Mouse (Mus musculus): Measurements from ENCODE around the gene Methig1. TPM values are rescaled to one million over a fixed set of nuclear protein-coding genes. Genes with fewer than 3 reads are reported as not detected.

Methig1 gene
- polyA plus RNA-seq, 1 experiment from 2014 or later, result 0.15 TPM

GRCm38 (mm10) chr15:100424396-100425122, 71.6 kb downstream of the Methig1 start, which contains the start of gene Slc11a2:
TSS of gene Slc11a2 (minus strand) at chr15:100425072.
- no peaks in the 10 kb centered on the region for H3K9me3 ChIP-seq (replicated peaks; ENCODE audit: control insufficient read depth, low read length)
- H3K27me3 ChIP-seq (ENCODE audit: control insufficient read depth, insufficient read depth, low read length), result no peaks in the 10 kb centered on the region; the same call in 1 of the 2 replicates
- H3K4me1 ChIP-seq (ENCODE audit: control insufficient read depth, insufficient read depth, low read length), result peaks cover 3% of the 10 kb centered on the region; the same call in 1 of the 2 replicates
- H3K4me2 ChIP-seq (ENCODE audit: low read depth, low read length), result peak within 1 kb of the TSS; percentile 90
- H3K36me3 ChIP-seq (replicated peaks; ENCODE audit: control insufficient read depth, insufficient read depth, low read depth, low read length), result no peaks in the 10 kb centered on the region
- ATAC-seq (replicated peaks; ENCODE audit: insufficient number of reproducible peaks, low FRiP score, low TSS enrichment, low read depth), result no peak
- no peak within 1 kb of the TSS for H3K27ac ChIP-seq (replicated peaks; ENCODE audit: low read depth, low read length)
- H3K4me3 ChIP-seq (ENCODE audit: low read depth, low read length), result peak within 1 kb of the TSS; percentile 17
- H3K9ac ChIP-seq (replicated peaks; ENCODE audit: low read length), result peak within 1 kb of the TSS; percentile 8
- WGBS, result 24% methylated on average over 17 of the region's 17 CpGs
- peak; percentile 36 for DNase-seq (ENCODE audit: low spot score)

- WGBS, result 82% methylated on average over 13 of the region's 13 CpGs
- no peak for DNase-seq (ENCODE audit: low spot score)
- ATAC-seq (replicated peaks; ENCODE audit: insufficient number of reproducible peaks, low FRiP score, low TSS enrichment, low read depth), result no peak
- Histone ChIP-seq H3K9me3 (replicated peaks; ENCODE audit: control insufficient read depth, low read length) (no peaks in the 10 kb centered on the region), H3K4me3 (ENCODE audit: low read depth, low read length) (no peak overlapping the region), H3K27ac (replicated peaks; ENCODE audit: low read depth, low read length) (no peak overlapping the region), H3K27me3 (ENCODE audit: control insufficient read depth, insufficient read depth, low read length) (no peaks in the 10 kb centered on the region; the same call in 1 of the 2 replicates), H3K36me3 (replicated peaks; ENCODE audit: control insufficient read depth, insufficient read depth, low read depth, low read length) (no peaks in the 10 kb centered on the region), H3K4me1 (ENCODE audit: control insufficient read depth, insufficient read depth, low read length) (no peaks in the 10 kb centered on the region), H3K9ac (replicated peaks; ENCODE audit: low read length) (no peak overlapping the region), H3K4me2 (ENCODE audit: low read depth, low read length) (no peak overlapping the region)
These were observed 75.5 kb downstream of the Methig1 start for GRCm38 (mm10) chr15:100428296-100428905.

- Histone ChIP-seq H3K27me3 (ENCODE audit: control insufficient read depth, insufficient read depth, low read length) (no peaks in the 10 kb centered on the region), H3K27ac (replicated peaks; ENCODE audit: low read depth, low read length) (no peak overlapping the region), H3K36me3 (replicated peaks; ENCODE audit: control insufficient read depth, insufficient read depth, low read depth, low read length) (no peaks in the 10 kb centered on the region), H3K9ac (replicated peaks; ENCODE audit: low read length) (no peak overlapping the region), H3K9me3 (replicated peaks; ENCODE audit: control insufficient read depth, low read length) (no peaks in the 10 kb centered on the region), H3K4me2 (ENCODE audit: low read depth, low read length) (no peak overlapping the region), H3K4me1 (ENCODE audit: control insufficient read depth, insufficient read depth, low read length) (no peaks in the 10 kb centered on the region), H3K4me3 (ENCODE audit: low read depth, low read length) (no peak overlapping the region)
- ATAC-seq (replicated peaks; ENCODE audit: insufficient number of reproducible peaks, low FRiP score, low TSS enrichment, low read depth) (no peak), DNase-seq (ENCODE audit: low spot score) (no peak)
- WGBS, result 79% methylated on average over 11 of the region's 11 CpGs
These were observed 77.1 kb downstream of the Methig1 start for GRCm38 (mm10) chr15:100429959-100430565.

- Histone ChIP-seq H3K4me1 (ENCODE audit: control insufficient read depth, insufficient read depth, low read length) (no peaks in the 10 kb centered on the region), H3K4me3 (ENCODE audit: low read depth, low read length) (no peak overlapping the region), H3K27ac (replicated peaks; ENCODE audit: low read depth, low read length) (no peak overlapping the region), H3K4me2 (ENCODE audit: low read depth, low read length) (no peak overlapping the region), H3K27me3 (ENCODE audit: control insufficient read depth, insufficient read depth, low read length) (no peaks in the 10 kb centered on the region), H3K9ac (replicated peaks; ENCODE audit: low read length) (no peak overlapping the region), H3K36me3 (replicated peaks; ENCODE audit: control insufficient read depth, insufficient read depth, low read depth, low read length) (no peaks in the 10 kb centered on the region), H3K9me3 (replicated peaks; ENCODE audit: control insufficient read depth, low read length) (no peaks in the 10 kb centered on the region)
- ATAC-seq (replicated peaks; ENCODE audit: insufficient number of reproducible peaks, low FRiP score, low TSS enrichment, low read depth) (no peak), DNase-seq (ENCODE audit: low spot score) (no peak)
- WGBS, result 71% methylated on average over 4 of the region's 4 CpGs
These were observed 80.3 kb downstream of the Methig1 start for GRCm38 (mm10) chr15:100433234-100433633.

Other genes with a start within 250 kb of the Methig1 start
- 36.3 and 37.0 TPM in 2 replicates for gene Atf1, start 125.3 kb upstream of the Methig1 start, polyA plus RNA-seq (2014; fragmentation: Nextera tagmentation; extraction: Ambion mirVana)
- gene Tmprss12, start 72.3 kb upstream of the Methig1 start, polyA plus RNA-seq (2014; fragmentation: Nextera tagmentation; extraction: Ambion mirVana), result not detected in 2 replicates
- gene Mettl7a1, start 49.0 kb upstream of the Methig1 start, polyA plus RNA-seq (2014; fragmentation: Nextera tagmentation; extraction: Ambion mirVana), result 4.8 and 4.9 TPM in 2 replicates
- gene Mettl7a3, start 18.2 kb upstream of the Methig1 start, polyA plus RNA-seq (2014; fragmentation: Nextera tagmentation; extraction: Ambion mirVana), result 0.17 TPM in 2 replicates
- not detected in 2 replicates for gene Mettl7a2, start 51 bp downstream of the Methig1 start, polyA plus RNA-seq (2014; fragmentation: Nextera tagmentation; extraction: Ambion mirVana)
- not detected in 2 replicates for gene Higd1c, start 11.4 kb downstream of the Methig1 start, polyA plus RNA-seq (2014; fragmentation: Nextera tagmentation; extraction: Ambion mirVana)
- 0.08 and 0.14 TPM in 2 replicates for gene Gm5475, start 69.0 kb downstream of the Methig1 start, polyA plus RNA-seq (2014; fragmentation: Nextera tagmentation; extraction: Ambion mirVana)
- 18.3 and 18.8 TPM in 2 replicates for gene Slc11a2, start 71.9 kb downstream of the Methig1 start, polyA plus RNA-seq (2014; fragmentation: Nextera tagmentation; extraction: Ambion mirVana)
- gene Letmd1, start 115.9 kb downstream of the Methig1 start, polyA plus RNA-seq (2014; fragmentation: Nextera tagmentation; extraction: Ambion mirVana), result 37.2 and 40.1 TPM in 2 replicates
- gene Csrnp2, start 142.3 kb downstream of the Methig1 start, polyA plus RNA-seq (2014; fragmentation: Nextera tagmentation; extraction: Ambion mirVana), result 23.0 and 24.8 TPM in 2 replicates
- 25.3 and 27.2 TPM in 2 replicates for gene Tfcp2, start 198.9 kb downstream of the Methig1 start, polyA plus RNA-seq (2014; fragmentation: Nextera tagmentation; extraction: Ambion mirVana)
- gene Pou6f1, start 246.8 kb downstream of the Methig1 start, polyA plus RNA-seq (2014; fragmentation: Nextera tagmentation; extraction: Ambion mirVana), result 5.9 TPM in 2 replicates